Mouse (Mus musculus) c-Kit-negative CD71-positive TER-119-positive erythroid progenitor cells, embryonic 14.5 days (primary cell): ENCODE measurements around the gene Flg.

Experiments used
- DNase-seq: peaks from one replicate; pipeline ENCODE4 v3.0.0-alpha.2; 2013; ENCODE audit warnings: low read depth, low spot score

Flg gene

DNA sequence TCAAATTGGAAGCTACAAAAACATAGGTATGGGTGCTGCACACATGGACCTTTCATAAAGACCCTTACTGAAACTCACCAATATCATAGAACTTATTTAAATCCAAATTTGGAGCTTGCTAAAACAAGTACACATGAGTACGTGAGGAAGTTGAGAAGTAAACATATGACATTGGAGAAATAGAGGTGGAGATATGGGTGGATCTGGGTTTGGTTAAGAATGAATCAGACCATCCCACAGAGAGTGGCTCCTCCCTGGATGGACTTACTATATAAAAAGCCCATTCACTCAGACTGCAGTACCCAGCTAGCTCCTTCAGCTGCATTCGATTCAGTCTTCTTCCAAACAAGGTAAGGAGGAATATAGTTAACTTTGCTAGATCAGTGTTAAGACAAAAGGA, at the start of gene Flg:
TSS of gene Flg (plus strand) at position 301 of the 400 bp plus-strand sequence.
- no peak for DNase-seq

DNA sequence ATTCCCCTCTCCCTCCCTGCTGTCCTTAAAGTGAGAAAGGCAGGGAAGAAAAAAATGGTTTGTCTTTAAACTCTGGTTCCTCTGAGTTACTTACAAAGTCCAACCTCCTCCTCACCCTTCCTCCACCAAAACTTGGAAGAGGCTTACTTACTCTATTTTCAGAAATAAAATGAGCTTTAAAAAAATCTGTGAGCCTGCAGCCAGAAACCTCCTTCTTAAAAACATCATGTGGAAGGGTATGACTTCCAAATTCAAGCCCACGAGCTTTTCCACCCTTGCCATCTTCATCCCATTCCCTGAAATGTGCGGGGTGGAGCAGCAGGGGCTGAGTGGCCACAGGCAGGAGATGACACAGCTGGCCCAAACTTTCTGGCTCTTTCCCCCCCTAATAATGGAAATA, 24.2 kb downstream of the Flg start:
- no peak for DNase-seq

DNA sequence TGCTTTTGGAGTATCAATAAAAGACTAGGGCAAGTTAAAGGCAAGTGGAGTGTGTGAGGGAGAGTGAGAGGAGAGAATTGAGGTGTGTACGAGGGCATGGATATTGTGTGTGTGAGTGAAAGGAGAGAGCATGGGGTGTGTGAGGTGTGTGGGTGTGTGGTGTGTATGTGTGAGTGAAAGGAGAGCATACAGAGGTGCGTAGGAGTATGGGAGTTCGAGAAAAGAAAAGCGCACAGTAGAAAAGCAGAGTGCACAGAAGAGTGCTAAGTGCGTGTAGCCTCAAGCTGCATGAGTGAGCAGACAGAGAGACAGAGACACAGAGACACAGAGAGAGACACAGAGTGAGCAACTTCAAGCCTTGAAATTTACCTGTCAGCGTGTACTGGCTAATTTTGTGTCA, 26.5 kb downstream of the Flg start:
- DNase-seq, result no peak

- no peak for DNase-seq
Measured at GRCm38 (mm10) chr3:93301896-93302295, 28.6 kb downstream of the Flg start.

DNA sequence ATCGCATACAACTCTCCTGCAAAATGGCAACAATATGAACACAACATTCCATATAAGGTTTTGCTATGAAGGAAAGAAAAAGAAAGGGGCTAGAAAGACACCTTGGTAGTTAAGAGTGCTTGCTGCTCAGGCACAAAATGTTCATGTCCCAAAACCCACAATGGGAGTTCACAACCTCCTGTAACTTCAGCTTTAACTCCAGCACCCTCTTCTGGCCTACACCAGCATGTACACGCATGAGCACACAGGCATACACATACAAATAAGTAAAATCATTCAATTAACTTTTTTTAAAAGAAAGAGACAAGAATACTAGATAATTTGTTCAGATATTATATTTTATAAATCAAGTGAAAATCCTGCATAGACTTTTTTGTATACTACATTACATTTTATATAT, 32.8 kb downstream of the Flg start:
- no peak for DNase-seq

DNA sequence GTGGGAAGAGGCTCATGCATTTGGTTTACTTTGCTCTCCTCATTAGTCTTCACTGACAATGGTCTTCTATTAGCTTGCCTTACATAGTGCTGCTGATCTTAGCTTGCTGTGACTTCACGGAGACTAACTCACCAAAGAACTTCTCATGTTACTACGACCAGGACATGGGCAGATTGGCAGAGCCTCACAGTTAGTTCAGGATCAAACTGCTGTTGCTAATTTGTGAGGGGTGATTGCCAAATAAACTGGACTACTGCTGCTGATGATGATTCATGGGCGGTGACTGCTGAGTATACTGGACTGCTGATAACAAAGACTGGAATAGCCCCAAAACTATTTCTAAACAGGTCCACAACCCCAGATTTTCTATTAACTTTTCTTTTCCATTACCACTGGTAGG, 38.0 kb downstream of the Flg start:
- DNase-seq, result no peak

DNA sequence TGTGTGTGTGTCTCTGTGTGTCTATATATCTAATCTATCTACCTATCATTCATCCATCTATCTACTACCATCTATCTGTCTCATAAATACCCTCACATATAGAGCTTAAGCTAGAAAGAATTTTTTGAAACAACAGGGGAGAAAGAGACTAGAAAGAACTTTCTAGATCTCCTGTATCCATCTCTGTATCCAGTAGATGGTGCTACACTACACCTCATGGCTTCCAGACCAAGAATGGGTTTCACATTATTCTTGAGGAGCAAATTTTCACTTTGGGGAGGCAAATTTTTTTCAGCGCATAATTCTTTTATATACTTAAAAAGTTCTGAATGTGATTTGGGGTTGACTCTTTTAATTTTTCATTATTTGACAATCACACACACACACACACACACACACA, 41.1 kb downstream of the Flg start:
- DNase-seq, result no peak

GRCm38 (mm10) chr3:93319449-93319848, 46.1 kb downstream of the Flg start, which contains the start of gene Hrnr:
Gene Hrnr, plus strand, starts transcription at chr3:93319749.
- no peak for DNase-seq

GRCm38 (mm10) chr3:93337749-93338148, 64.4 kb downstream of the Flg start:
- no peak for DNase-seq

- no peak for DNase-seq
Measured at GRCm38 (mm10) chr3:93340021-93340420, 66.7 kb downstream of the Flg start.
